Mouse (Mus musculus) forebrain, embryonic 16.5 days (tissue): ENCODE measurements around the gene Ddhd1. TPM values are rescaled to one million over a fixed set of nuclear protein-coding genes. Genes with fewer than 3 reads are reported as not detected.
A peak's percentile ranks its signal among the peaks of the same experiment; 100 is the strongest.

Experiments
- ATAC-seq: fragments of 200-750 bp; cut with Nextera tagmentation; 2 replicates; pipeline ENCODE4 v1.8.0; 2017; ENCODE audit warnings: mild to moderate bottlenecking, moderate library complexity
- H3K27ac ChIP-seq: fragments of 300-500 bp; sonication (generic); 2 replicates; pipeline ENCODE4 v1.5.1; 2014; ENCODE audit warnings: low read length, control low read depth
- H3K27me3 ChIP-seq: fragments of 300-500 bp; sonication (generic); replicated peaks from 2 replicates; pipeline ENCODE4 v1.6.1; 2014; ENCODE audit warnings: low read length; ENCODE audit not compliant: control insufficient read depth, insufficient read depth
- H3K36me3 ChIP-seq: fragments of 300-500 bp; sonication (generic); 2 replicates; pipeline ENCODE4 v1.6.1; 2014; ENCODE audit not compliant: control insufficient read depth, insufficient read depth
- H3K4me1 ChIP-seq: fragments of 300-500 bp; sonication (generic); replicated peaks from 2 replicates; pipeline ENCODE4 v1.6.1; 2014; ENCODE audit warnings: low read length; ENCODE audit not compliant: control insufficient read depth, insufficient read depth
- H3K4me2 ChIP-seq: fragments of 300-500 bp; sonication (generic); 2 replicates; pipeline ENCODE4 v1.6.1; 2014; ENCODE audit warnings: mild to moderate bottlenecking, low read length, control low read depth
- H3K4me3 ChIP-seq: fragments of 300-500 bp; sonication (generic); replicated peaks from 2 replicates; pipeline ENCODE4 v1.5.1; 2014; ENCODE audit warnings: mild to moderate bottlenecking, low read length, control low read depth
- H3K9ac ChIP-seq: fragments of 300-500 bp; sonication (generic); replicated peaks from 2 replicates; pipeline ENCODE4 v1.6.1; 2014; ENCODE audit warnings: low read depth, low read length, control low read depth
- H3K9me3 ChIP-seq: fragments of 300-500 bp; sonication (generic); 2 replicates; pipeline ENCODE4 v1.6.1; 2016; ENCODE audit warnings: low read length; ENCODE audit not compliant: control insufficient read depth
- WGBS: fragments of 180-500 bp; shearing (Covaris S2); extraction: QIAGEN DNeasy Blood & Tissue Kit; methylation state at CpG from one replicate; pipeline ENCODE4 v1.1.7; 2014; 5-methylcytosine and 5-hydroxymethylcytosine counted together
- polyA plus RNA-seq: library from polyadenylated mRNA; unstranded; fragments of >200 nt; fragmentation: Nextera tagmentation; extraction: Ambion mirVana; gene quantifications from 2 replicates; pipeline ENCODE4 v1.2.1, GENCODE M21; 2015

Ddhd1 gene
- polyA plus RNA-seq, 1 experiment from 2014 or later: 18.2 TPM

DNA sequence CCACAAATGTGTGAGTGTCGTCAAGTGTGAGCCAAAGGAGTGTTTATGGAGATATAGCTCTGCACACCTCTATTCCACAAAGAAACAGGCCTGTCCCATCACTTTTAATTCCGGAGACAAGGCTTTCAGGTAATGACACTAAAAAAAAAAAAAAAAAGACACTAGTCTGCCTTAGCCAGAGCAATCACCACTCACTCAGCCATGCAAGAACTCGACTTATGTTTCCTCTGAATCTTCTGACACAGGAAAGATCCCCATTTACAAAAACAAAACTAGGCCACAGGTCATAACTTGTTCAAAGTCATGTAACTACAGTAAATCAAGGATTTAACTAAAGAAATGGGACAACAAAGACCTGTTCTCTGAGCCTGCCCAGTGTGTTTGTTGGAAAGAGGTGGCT lies 9.8 kb downstream of the Ddhd1 start:
- Histone ChIP-seq H3K4me1 (peaks cover 37% of the 10 kb centered on the region), H3K9ac (no peak overlapping the region), H3K27ac (no peak overlapping the region), H3K36me3 (no peaks in the 10 kb centered on the region), H3K4me3 (no peak overlapping the region), H3K9me3 (no peaks in the 10 kb centered on the region), H3K27me3 (no peaks in the 10 kb centered on the region), H3K4me2 (no peak overlapping the region)
- ATAC-seq: no peak
- WGBS: 79% methylated on average over 3 of the region's 3 CpGs

DNA sequence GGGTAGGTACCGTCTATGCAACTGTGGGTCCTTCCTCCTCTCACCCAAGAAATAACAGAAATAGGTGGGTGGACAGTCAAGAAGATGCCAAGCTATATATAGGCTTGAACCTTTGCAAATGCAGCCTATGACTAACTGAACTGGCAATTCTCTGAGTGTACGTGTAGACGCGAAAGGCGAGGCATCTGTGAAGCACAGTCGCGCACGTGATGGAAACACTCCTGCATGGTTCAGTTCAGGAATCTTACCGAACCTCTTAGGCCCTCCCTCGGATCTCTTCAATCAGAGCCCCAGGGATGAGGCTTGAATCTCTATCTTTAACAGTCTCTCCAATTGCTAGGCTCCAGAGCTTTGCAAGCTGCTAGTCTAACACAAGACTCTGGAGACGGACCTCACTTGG lies 10.3 kb downstream of the Ddhd1 start:
- Histone ChIP-seq H3K27me3 (no peaks in the 10 kb centered on the region), H3K9ac (no peak overlapping the region), H3K9me3 (no peaks in the 10 kb centered on the region), H3K27ac (no peak overlapping the region), H3K4me2 (no peak overlapping the region), H3K36me3 (no peaks in the 10 kb centered on the region), H3K4me1 (peaks cover 34% of the 10 kb centered on the region), H3K4me3 (no peak overlapping the region)
- ATAC-seq: no peak
- 94% methylated on average over 11 of the region's 11 CpGs for WGBS

DNA sequence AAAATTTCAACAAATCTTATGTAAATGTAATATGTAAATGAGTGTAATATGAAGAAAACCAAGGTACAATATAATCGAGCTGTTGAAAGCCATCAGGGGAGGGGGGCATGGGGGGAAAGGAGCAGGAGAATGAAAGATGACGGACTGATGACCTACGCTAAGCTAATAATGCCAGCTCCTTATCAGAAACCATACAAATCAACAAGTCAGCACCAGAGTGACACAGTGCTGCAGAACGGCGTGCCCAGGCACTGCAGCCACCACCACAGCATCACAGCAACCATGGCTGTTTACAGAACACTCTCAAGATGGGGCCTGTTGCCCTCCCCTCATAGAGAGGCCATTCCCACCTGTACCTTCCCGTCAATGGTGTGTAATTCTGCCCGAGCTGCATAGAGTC lies 10.8 kb downstream of the Ddhd1 start:
- H3K4me3 ChIP-seq: no peak overlapping the region
- no peaks in the 10 kb centered on the region for H3K9me3 ChIP-seq
- H3K4me1 ChIP-seq: peaks cover 34% of the 10 kb centered on the region
- WGBS: 81% methylated on average over 7 of the region's 7 CpGs
- H3K4me2 ChIP-seq: no peak overlapping the region
- no peaks in the 10 kb centered on the region for H3K27me3 ChIP-seq
- H3K9ac ChIP-seq: no peak overlapping the region
- no peak overlapping the region for H3K27ac ChIP-seq
- H3K36me3 ChIP-seq: no peaks in the 10 kb centered on the region
- no peak for ATAC-seq

DNA sequence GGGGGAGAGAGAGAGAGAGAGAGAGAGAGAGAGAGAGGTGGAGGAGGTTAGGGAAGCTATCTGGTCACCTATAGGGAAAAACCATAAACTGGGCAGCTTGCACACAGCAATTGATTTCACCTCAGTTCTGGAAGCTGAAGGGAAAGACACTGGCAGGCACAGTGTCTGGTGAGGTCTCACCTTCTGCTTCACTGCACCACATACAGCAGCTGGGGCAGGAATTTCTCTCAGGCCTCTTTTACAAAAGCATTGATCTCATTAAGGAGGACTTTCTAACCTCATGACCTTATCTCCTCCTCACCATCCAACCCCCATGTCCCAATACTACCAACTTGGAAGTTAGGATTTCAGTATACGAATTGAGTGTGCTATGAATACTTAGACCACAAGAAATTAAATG lies 13.2 kb downstream of the Ddhd1 start:
- H3K36me3 ChIP-seq: no peaks in the 10 kb centered on the region
- WGBS: 40% methylated on average over 1 of the region's 1 CpGs
- peaks cover 39% of the 10 kb centered on the region for H3K4me1 ChIP-seq
- no peaks in the 10 kb centered on the region for H3K9me3 ChIP-seq
- H3K4me3 ChIP-seq: no peak overlapping the region
- no peak for ATAC-seq
- H3K4me2 ChIP-seq: no peak overlapping the region
- H3K27me3 ChIP-seq: no peaks in the 10 kb centered on the region
- no peak overlapping the region for H3K9ac ChIP-seq
- H3K27ac ChIP-seq: 0 out of 2 replicates have a peak overlapping the region, but pooled peaks have one; percentile 2

DNA sequence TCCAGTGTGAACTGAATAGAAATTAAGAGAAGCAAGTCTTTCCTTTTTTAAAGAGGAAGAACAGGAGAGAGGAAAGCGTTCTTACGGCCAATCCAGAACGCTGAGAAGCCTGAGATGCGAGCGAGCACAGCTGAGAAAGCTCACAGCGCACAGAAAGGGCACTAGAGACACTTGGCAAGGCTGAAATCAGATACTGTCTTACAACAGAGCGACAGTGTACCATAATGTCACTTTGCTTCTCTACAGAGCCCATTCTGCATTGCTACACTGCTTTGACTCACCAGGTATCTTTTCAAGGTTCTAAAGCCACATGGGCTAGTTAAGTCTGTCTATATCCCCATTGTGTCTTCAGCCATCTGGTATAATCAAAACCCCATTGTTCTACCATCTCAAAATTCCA lies 13.7 kb downstream of the Ddhd1 start:
- Histone ChIP-seq H3K27ac (peak overlapping the region; percentile 34; the same call in 1 of the 2 replicates), H3K36me3 (no peaks in the 10 kb centered on the region), H3K4me3 (0 out of 2 replicates have a peak overlapping the region, but pooled peaks have one; percentile 1), H3K4me2 (peak overlapping the region; percentile 45), H3K9me3 (no peaks in the 10 kb centered on the region), H3K4me1 (peaks cover 34% of the 10 kb centered on the region), H3K9ac (peak overlapping the region; percentile 19; the same call in 1 of the 2 replicates), H3K27me3 (no peaks in the 10 kb centered on the region)
- peak; percentile 29; the same call in 1 of the 2 replicates for ATAC-seq
- WGBS: 6% methylated on average over 7 of the region's 7 CpGs

DNA sequence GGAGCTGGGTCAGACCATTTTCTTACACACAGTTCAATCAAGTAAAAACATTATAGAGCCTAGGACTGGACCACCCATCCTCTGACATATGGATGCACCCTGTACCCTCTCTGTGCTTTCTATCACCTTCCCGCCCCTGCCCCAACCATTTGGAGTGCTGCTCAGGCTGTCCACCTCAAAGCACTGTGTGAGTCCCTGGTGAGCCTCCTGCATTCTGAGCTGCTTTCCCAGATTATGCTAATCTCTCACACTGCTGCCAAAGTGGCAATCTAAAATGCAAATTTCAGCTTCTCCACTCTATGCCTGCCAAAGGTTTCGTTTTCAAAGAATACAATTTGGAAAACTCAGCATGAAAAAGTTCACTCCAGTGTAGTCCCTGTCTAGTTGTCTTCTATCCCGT lies 14.5 kb downstream of the Ddhd1 start:
- WGBS: 5% methylated on average over 3 of the region's 3 CpGs
- no peaks in the 10 kb centered on the region for H3K9me3 ChIP-seq
- H3K27ac ChIP-seq: peak overlapping the region; percentile 87
- ATAC-seq: peak; percentile 86
- no peaks in the 10 kb centered on the region for H3K36me3 ChIP-seq
- no peaks in the 10 kb centered on the region for H3K27me3 ChIP-seq
- H3K4me1 ChIP-seq: peaks cover 27% of the 10 kb centered on the region
- no peak overlapping the region; the same call in 1 of the 2 replicates for H3K9ac ChIP-seq
- peak overlapping the region; percentile 45 for H3K4me2 ChIP-seq
- peak overlapping the region; percentile 24; the same call in 1 of the 2 replicates for H3K4me3 ChIP-seq

DNA sequence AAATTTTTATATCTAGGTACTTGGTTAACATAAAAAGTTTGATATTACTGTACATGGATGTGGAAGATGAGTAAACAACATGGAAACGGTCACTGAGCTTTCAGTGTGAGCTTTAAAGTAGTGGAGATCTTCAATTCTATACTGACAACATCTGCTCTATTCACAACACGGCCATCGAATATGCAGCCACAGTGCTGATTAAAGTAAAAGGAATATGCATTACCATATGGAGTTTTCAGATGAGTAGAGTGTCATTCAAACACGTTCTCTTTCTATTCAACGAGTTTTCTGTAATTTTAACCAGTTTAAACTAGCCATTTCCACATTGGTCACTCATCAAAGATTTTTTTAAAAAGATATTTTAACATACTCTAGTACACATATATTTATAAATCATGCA lies 15.1 kb downstream of the Ddhd1 start:
- Histone ChIP-seq H3K27me3 (no peaks in the 10 kb centered on the region), H3K27ac (no peak overlapping the region), H3K4me3 (no peak overlapping the region), H3K4me1 (peaks cover 27% of the 10 kb centered on the region), H3K9ac (no peak overlapping the region), H3K9me3 (no peaks in the 10 kb centered on the region), H3K36me3 (no peaks in the 10 kb centered on the region), H3K4me2 (no peak overlapping the region)
- 31% methylated on average over 5 of the region's 5 CpGs for WGBS
- ATAC-seq: peak; percentile 49

DNA sequence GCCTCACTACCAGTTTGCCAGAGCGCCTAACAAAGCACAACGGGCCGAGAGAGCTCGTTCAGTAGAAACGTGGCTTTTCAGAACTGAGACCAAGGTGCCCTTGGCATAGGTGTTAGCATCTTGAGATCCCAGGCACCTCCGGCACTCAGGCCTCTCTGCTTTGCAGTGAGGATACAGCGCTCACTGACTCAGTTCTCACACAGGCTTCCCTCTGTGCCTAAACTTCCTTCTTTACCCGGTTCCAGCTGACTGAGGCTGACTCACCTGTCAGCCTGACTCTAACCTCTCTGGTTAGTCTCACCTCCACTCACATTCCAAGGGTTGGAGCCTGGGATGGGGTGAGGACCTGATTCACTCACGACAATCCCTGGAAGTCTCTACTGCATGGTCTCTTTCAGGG lies 15.7 kb downstream of the Ddhd1 start:
- H3K36me3 ChIP-seq: no peaks in the 10 kb centered on the region
- peak overlapping the region; percentile 84 for H3K27ac ChIP-seq
- peak overlapping the region; percentile 22; the same call in 1 of the 2 replicates for H3K9ac ChIP-seq
- ATAC-seq: no peak
- WGBS: 52% methylated on average over 9 of the region's 9 CpGs
- H3K4me1 ChIP-seq: peaks cover 27% of the 10 kb centered on the region
- H3K4me3 ChIP-seq: no peak overlapping the region
- peak overlapping the region; percentile 3; the same call in 1 of the 2 replicates for H3K4me2 ChIP-seq
- H3K27me3 ChIP-seq: no peaks in the 10 kb centered on the region
- no peaks in the 10 kb centered on the region for H3K9me3 ChIP-seq

DNA sequence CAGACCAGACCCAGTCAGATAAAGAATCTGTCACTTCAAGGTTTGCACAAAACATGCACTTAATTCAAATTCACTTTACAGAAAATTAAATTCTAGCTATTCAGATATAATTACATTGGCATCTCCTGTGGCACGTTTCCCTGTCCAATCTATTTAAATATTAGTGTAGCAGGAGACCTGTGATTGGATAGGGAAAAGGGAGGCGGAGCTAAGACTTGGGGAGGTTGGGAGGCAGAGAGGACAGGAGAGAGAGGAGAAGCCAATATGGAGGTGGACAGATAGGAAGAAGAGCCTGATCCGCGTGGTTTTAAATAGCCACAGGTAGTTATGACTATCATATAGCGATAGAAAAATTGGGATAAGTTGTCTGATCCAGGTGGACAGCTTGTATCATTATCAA lies 19.2 kb downstream of the Ddhd1 start:
- ATAC-seq: no peak
- Histone ChIP-seq H3K9me3 (no peaks in the 10 kb centered on the region), H3K4me3 (no peak overlapping the region), H3K9ac (no peak overlapping the region), H3K27me3 (no peaks in the 10 kb centered on the region), H3K36me3 (no peaks in the 10 kb centered on the region), H3K4me1 (peaks cover 15% of the 10 kb centered on the region), H3K4me2 (no peak overlapping the region), H3K27ac (no peak overlapping the region)
- WGBS: 72% methylated on average over 5 of the region's 5 CpGs

DNA sequence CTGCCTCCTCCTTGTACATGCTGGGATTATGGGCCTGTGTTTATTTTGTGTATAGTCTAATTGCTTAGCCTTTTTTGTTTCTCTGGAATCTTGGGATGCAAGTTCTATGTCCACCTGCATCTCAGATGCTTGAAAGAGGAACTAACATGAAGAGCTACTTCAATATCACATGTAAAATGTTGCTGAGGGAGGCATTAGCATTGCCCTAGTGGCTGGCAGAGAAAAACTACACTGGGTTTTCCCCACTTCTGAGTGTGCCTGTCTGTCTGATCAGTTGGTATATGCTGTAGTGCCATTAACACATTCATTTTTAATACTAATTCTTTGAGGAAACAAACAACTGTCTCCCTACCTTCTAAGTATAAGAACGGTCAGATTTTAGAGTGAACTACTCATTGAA lies 22.4 kb downstream of the Ddhd1 start:
- no peak overlapping the region for H3K4me3 ChIP-seq
- H3K9me3 ChIP-seq: no peaks in the 10 kb centered on the region
- WGBS: 97% methylated on average over 1 of the region's 1 CpGs
- H3K36me3 ChIP-seq: no peaks in the 10 kb centered on the region
- no peak overlapping the region for H3K27ac ChIP-seq
- H3K4me1 ChIP-seq: no peaks in the 10 kb centered on the region; the same call in 1 of the 2 replicates
- H3K9ac ChIP-seq: no peak overlapping the region
- H3K27me3 ChIP-seq: no peaks in the 10 kb centered on the region
- H3K4me2 ChIP-seq: no peak overlapping the region
- ATAC-seq: no peak
